ENCODE assay signal across 10 mouse cellular contexts in the genomic region with DNA sequence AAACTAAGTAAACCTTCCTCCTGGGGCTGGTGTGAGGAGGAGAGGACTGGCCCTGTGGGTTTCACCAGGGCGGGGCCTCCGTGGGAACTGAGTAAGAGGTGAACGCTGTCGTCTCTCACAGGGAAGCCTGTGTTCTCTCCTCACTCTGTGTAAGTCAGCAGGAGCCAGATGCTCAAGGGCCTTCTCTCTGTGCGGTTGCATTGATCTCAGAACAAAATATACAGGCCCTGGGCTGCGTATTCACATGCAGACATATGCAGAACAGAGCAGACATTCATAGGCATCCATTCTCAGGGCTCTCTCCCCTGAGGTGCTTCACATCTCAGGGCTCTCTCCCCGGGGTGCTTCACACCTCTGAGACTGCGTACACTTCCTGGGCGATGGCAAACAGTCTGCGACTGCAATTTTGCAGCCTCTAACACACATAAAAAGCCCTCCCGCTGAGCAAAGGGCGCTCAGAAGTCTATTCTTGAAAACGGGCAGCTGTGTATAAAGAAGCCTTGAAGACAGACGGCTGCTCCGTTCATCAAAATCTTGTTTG.
DNase-seq lines count a peak whose midpoint lies in the region; ATAC-seq and TF ChIP-seq lines count a peak whose summit lies in the region.
"Had no signal": no experiment of that assay in that cellular context is flagged by ENCODE, and none has a peak within 500 bp of the region (broad histone marks: within the 10 kb centered on the region; RNA-seq: fewer than 3 reads in every experiment).

No protein-coding gene starts in this region.

- H3K4me3 ChIP-seq in hindbrain, postnatal 0 days (ENCODE audit: low read length) = no peak overlapping the region
- no peak overlapping the region for H3K4me3 ChIP-seq in neural tube, embryonic 14.5 days (ENCODE audit: low read depth, low read length)
- H3K4me3 ChIP-seq in liver, embryonic 11.5 days (ENCODE audit: low read depth, low read length) = no peak overlapping the region
- H3K4me3 ChIP-seq in heart, embryonic 11.5 days (ENCODE audit: low read depth, low read length) = no peak overlapping the region
- H3K4me3 ChIP-seq: megakaryocyte, embryonic 14.5 days had no signal

- peaks cover 3% of the 10 kb centered on the region; the same call in 1 of the 2 replicates for H3K9me3 ChIP-seq in hindbrain, postnatal 0 days (ENCODE audit: low read length)
- H3K9me3 ChIP-seq in neural tube, embryonic 14.5 days (ENCODE audit: control insufficient read depth, low read length) = no peaks in the 10 kb centered on the region
- H3K9me3 ChIP-seq in liver, embryonic 11.5 days (ENCODE audit: control insufficient read depth, low read length) = no peaks in the 10 kb centered on the region
- no peaks in the 10 kb centered on the region; the same call in 1 of the 2 replicates for H3K9me3 ChIP-seq in heart, embryonic 11.5 days (replicated peaks; ENCODE audit: control insufficient read depth, low read length)

- H3K9ac ChIP-seq in hindbrain, postnatal 0 days (replicated peaks; ENCODE audit: low read length) = no peak overlapping the region
- H3K9ac ChIP-seq in neural tube, embryonic 14.5 days (replicated peaks; ENCODE audit: low read depth, low read length) = 0 out of 2 replicates have a peak overlapping the region, but pooled peaks have one; percentile 21
- no peak overlapping the region for H3K9ac ChIP-seq in liver, embryonic 11.5 days (ENCODE audit: low read depth, low read length)
- H3K9ac ChIP-seq in heart, embryonic 11.5 days (ENCODE audit: low read depth, low read length) = no peak overlapping the region

- WGBS in hindbrain, postnatal 0 days = 10% methylated on average over 15 of the region's 15 CpGs
- WGBS in neural tube, embryonic 14.5 days = 6% methylated on average over 15 of the region's 15 CpGs
- 35% methylated on average over 15 of the region's 15 CpGs for WGBS in liver, embryonic 11.5 days
- WGBS in heart, embryonic 11.5 days (ENCODE audit: insufficient replicate concordance) = 27% methylated on average over 15 of the region's 15 CpGs

- H3K36me3 ChIP-seq in hindbrain, postnatal 0 days (ENCODE audit: insufficient read depth, low read length) = no peaks in the 10 kb centered on the region
- H3K36me3 ChIP-seq in neural tube, embryonic 14.5 days (ENCODE audit: control insufficient read depth, insufficient read depth, low read length) = no peaks in the 10 kb centered on the region
- H3K36me3 ChIP-seq in liver, embryonic 11.5 days (ENCODE audit: control insufficient read depth, insufficient read depth, low read length) = no peaks in the 10 kb centered on the region
- H3K36me3 ChIP-seq in heart, embryonic 11.5 days (ENCODE audit: control insufficient read depth, insufficient read depth, low read length) = 0 out of 2 replicates have a peak, but pooled peaks cover 2% of the 10 kb centered on the region

- no peaks in the 10 kb centered on the region for H3K27me3 ChIP-seq in hindbrain, postnatal 0 days (ENCODE audit: insufficient read depth, low read length)
- H3K27me3 ChIP-seq in neural tube, embryonic 14.5 days (ENCODE audit: control insufficient read depth, insufficient read depth, low read length) = no peaks in the 10 kb centered on the region
- H3K27me3 ChIP-seq in liver, embryonic 11.5 days (replicated peaks; ENCODE audit: control insufficient read depth, insufficient read depth, low read length) = no peaks in the 10 kb centered on the region
- H3K27me3 ChIP-seq in heart, embryonic 11.5 days (ENCODE audit: control insufficient read depth, insufficient read depth, low read length) = no peaks in the 10 kb centered on the region
- H3K27me3 ChIP-seq: megakaryocyte, embryonic 14.5 days had no signal

- no peak for TF ChIP-seq CTCF in hindbrain, postnatal 0 days (IDR thresholded peaks at IDR 0.05; ENCODE audit: low read depth)

- peak overlapping the region; percentile 35; the same call in 1 of the 2 replicates for H3K4me2 ChIP-seq in hindbrain, postnatal 0 days (ENCODE audit: low read depth, low read length)
- H3K4me2 ChIP-seq in neural tube, embryonic 14.5 days (ENCODE audit: low read depth, low read length) = peak overlapping the region; percentile 26
- no peak overlapping the region for H3K4me2 ChIP-seq in liver, embryonic 11.5 days
- H3K4me2 ChIP-seq in heart, embryonic 11.5 days = no peak overlapping the region

- peak; percentile 54 for ATAC-seq in frontal cortex, adult (ENCODE audit: low TSS enrichment)
- ATAC-seq in hindbrain, postnatal 0 days = peak; percentile 72
- peak; percentile 61 for ATAC-seq in neural tube, embryonic 14.5 days (ENCODE audit: low read depth)
- ATAC-seq in liver, embryonic 11.5 days (replicated peaks; ENCODE audit: low FRiP score) = no peak
- ATAC-seq in monocyte, adult 5-6 weeks (replicated peaks; ENCODE audit: insufficient number of reproducible peaks, low FRiP score, low TSS enrichment, poor library complexity, severe bottlenecking) = no peak
- no peak for ATAC-seq in heart, embryonic 11.5 days (replicated peaks; ENCODE audit: insufficient number of reproducible peaks, low FRiP score, low TSS enrichment)

- H3K27ac ChIP-seq in hindbrain, postnatal 0 days = no peak overlapping the region; the same call in 1 of the 2 replicates
- H3K27ac ChIP-seq in neural tube, embryonic 14.5 days (ENCODE audit: low read depth, low read length) = peak overlapping the region; percentile 66
- no peak overlapping the region for H3K27ac ChIP-seq in liver, embryonic 11.5 days (ENCODE audit: low read depth, low read length)
- no peak overlapping the region for H3K27ac ChIP-seq in heart, embryonic 11.5 days (ENCODE audit: low read depth, low read length)

- H3K4me1 ChIP-seq in hindbrain, postnatal 0 days (ENCODE audit: insufficient read depth, low read length) = peaks cover 10% of the 10 kb centered on the region; the same call in 1 of the 2 replicates
- H3K4me1 ChIP-seq in neural tube, embryonic 14.5 days (ENCODE audit: control insufficient read depth, insufficient read depth, low read length) = peaks cover 18% of the 10 kb centered on the region
- no peaks in the 10 kb centered on the region for H3K4me1 ChIP-seq in liver, embryonic 11.5 days (replicated peaks; ENCODE audit: control insufficient read depth, insufficient read depth, low read length)
- H3K4me1 ChIP-seq in heart, embryonic 11.5 days (ENCODE audit: control insufficient read depth, insufficient read depth, low read length) = no peaks in the 10 kb centered on the region
- H3K4me1 ChIP-seq: megakaryocyte, embryonic 14.5 days had no signal

- DNase-seq in frontal cortex, postnatal 14 days (ENCODE audit: low spot score in 2 of 2) = no peak
- peak; percentile 15 for DNase-seq in embryo, embryonic 10 days (ENCODE audit: low spot score)
- DNase-seq in hindbrain, postnatal 0 days (ENCODE audit: low spot score) = peak; percentile 56
- no peak for DNase-seq in liver, embryonic 11.5 days (ENCODE audit: low spot score)
- DNase-seq: heart, postnatal 10 days had no signal

Comparison
In these comparisons a context has a peak if more than half of its experiments do, and no peak if none do; other contexts are left out.
1. ATAC-seq: peak in frontal cortex, adult (single experiment), hindbrain, postnatal 0 days (single experiment) and neural tube, embryonic 14.5 days (single experiment); none in liver, embryonic 11.5 days (single experiment), monocyte, adult 5-6 weeks (single experiment) and heart, embryonic 11.5 days (single experiment).
2. DNase-seq: peak in embryo, embryonic 10 days (single experiment) and hindbrain, postnatal 0 days (single experiment); none in frontal cortex, postnatal 14 days (0 of 2) and liver, embryonic 11.5 days (single experiment).
3. H3K4me2 ChIP-seq: peak in hindbrain, postnatal 0 days (single experiment) and neural tube, embryonic 14.5 days (single experiment); none in liver, embryonic 11.5 days (single experiment) and heart, embryonic 11.5 days (single experiment).